ENCODE assay signal across 1 mouse cellular context in genomic region chr2:119665744-119666143, GRCm38 (mm10). TPM values are rescaled to one million over a fixed set of nuclear protein-coding genes. Genes with fewer than 3 reads are reported as not detected.
"Had no signal": no experiment of that assay in that cellular context is flagged by ENCODE, and none has a peak within 500 bp of the region (broad histone marks: within the 10 kb centered on the region; RNA-seq: fewer than 3 reads in every experiment).

No protein-coding gene starts in this region.

RNA-seq across cellular contexts. Expression of gene Oip5, which starts 47.5 kb away (rescaled TPM):
- total RNA-seq: gastrocnemius, adult 18-20 months had no signal
